Mouse (Mus musculus) testis, postnatal 14 days (tissue): ENCODE measurements around the gene Eva1c.
A peak's percentile ranks its signal among the peaks of the same experiment; 100 is the strongest.
"Not testable (repeated sequence)": the region's sequence is repeated elsewhere in the genome, so short reads cannot be mapped to it uniquely, and the experiment has no call there.

Experiments
- DNase-seq: peaks from one replicate; pipeline ENCODE4 v3.0.0; 2021; ENCODE audit warnings: low spot score

Gene Eva1c

DNA sequence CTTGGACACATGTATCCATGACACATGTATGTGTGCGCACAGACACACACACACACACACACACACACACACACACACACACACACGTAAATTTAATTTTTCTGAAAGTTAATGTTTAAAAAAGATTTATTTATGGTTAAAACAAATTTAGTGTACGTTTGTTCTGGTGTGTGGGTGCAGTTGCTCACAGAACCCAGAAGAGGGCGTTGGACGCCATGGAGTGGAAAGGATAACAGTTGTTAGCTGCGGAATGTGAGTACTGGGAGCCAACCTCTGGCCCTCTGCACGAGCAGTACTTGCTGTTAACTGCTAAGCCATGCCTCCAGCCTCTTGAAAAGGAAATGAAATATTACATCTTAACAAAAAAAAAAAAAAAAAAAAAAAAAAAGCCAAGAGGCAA lies at the start of gene Eva1c:
Eva1c (plus strand) TSS at position 263 of the 400 bp plus-strand sequence.
- DNase-seq, result no peak

DNA sequence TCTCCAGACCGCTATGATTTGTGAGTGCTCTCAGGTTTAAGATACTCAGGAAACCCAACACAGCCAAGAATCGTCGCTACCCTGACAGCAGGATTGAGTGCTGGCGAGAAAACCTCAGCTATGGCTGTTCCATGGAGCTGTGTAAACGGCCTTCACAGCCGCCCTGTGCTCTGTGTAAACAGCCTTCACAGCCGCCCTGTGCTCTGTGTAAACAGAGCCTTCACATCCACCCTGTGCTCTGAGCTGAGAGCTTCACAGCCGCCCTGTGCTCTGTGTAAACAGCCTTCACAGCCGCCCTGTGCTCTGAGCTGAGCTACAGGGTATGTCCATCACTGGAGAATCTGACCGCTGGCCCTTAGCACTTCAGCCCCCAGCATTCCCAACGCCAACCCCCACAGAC lies 46.7 kb upstream of the Eva1c start:
- DNase-seq, result no peak

DNA sequence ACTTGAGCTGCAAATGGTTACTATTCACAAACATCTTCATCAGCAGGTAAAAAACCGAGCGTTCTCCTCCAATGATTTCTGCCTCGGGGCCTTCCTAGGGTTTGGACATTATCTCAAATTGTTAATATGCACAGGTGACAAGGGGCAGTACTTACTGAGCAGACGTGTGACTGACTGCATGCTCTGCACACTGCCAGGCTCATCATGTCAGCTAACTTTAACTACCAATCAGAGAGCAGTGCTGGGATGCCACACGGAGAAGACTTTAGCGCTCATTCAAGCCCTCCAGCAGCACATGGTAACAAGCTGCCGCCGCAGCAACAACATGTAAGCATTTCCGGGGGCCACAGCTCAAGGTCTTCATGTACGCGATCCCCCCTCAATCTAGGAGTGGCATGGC lies 43.2 kb upstream of the Eva1c start:
- DNase-seq, result no peak

DNA sequence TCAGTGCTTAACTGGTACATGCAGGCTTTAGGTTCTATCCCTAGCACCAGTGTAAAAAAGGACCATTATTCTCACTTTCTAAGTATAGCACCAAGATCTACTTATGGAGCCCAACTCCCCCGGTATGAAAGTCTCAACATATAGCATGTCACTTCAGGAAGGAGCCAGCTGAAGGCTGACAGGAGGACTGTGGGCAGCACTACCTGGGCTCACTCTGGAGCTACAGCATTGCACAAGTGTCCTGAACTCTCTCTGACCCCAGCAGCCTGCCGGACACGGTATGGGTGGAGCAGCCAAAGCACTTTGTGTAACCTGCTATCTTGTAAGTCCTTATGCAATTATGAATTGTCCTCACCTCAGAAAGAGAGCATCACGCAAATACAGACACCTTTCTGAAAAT lies 41.3 kb upstream of the Eva1c start:
- DNase-seq, result no peak

DNA sequence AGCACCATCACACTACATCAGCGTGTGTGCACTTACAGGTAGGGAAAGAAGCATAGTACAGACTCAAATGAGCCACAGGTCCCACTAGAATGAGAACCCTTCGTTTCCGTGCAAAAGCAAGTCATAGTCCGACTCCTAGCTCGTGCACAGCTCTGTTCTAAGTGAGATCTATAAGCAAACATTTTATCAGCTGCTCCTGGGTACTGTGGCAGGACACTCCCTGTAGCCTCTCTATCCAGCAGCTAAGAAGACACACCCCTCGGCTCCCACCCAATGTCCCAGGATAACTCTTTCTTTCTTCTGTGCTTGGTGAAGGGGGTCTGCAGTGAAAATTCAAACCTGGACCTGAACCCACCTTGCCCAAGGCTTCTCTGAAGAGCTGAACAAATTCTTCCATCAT lies 37.9 kb upstream of the Eva1c start:
- DNase-seq, result no peak

DNA sequence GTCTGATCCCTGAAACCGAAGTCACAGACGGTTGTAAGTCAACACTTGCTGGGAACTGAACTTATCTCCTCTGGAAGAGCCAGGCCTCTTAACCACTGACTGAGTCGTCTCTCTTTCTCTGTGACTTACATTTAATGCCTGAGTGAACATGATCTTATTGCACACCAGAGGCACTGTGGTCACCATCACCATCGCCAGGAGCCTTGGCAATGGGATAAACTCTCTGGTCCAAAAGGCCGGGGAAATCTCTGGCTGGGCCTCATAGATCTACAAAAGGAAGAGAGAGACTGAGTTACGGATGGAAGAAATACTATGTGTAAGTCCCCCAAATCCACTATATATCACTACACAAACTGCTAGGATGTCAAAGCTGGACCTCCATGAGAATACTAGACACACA lies 35.6 kb upstream of the Eva1c start:
- DNase-seq, result no peak

DNA sequence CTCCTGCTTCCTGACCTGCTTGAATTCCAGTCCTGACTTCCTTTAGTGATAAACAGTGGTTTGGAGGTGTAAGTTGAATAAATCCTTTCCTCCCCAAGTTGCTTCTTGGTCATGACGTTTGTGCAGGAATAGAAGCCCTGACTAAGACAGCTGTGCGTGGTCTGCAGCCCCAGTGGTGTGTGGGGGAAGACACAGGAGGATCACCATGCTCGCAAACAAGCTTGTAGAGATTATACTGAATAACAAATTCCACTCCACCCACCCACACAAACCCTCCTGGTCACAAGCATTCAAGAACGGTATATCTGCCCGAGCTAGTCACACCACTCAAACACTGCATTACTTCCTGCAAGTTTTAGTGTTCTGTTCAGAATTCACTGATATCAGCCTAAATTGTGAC lies 34.5 kb upstream of the Eva1c start:
- DNase-seq, result no peak

DNA sequence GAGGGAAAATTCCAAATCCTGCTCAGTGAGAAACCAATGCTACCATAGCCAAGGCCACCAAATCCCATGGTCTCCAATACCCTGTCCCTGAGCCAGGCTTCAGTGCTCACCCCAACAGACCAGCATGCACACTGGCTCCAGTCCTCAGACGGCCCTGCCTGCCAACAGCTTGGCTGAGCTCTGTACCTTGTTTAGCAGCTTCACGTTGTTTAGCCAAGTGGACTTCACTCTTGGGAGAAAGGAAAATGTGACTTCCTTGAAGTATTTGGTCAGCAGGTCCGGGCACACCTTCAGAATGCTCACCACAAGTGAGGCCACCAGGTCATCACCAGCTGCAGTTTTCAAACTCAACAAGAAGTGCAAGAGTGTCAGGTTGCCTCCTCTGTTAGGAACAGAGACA lies 34.0 kb upstream of the Eva1c start:
- DNase-seq, result no peak

DNA sequence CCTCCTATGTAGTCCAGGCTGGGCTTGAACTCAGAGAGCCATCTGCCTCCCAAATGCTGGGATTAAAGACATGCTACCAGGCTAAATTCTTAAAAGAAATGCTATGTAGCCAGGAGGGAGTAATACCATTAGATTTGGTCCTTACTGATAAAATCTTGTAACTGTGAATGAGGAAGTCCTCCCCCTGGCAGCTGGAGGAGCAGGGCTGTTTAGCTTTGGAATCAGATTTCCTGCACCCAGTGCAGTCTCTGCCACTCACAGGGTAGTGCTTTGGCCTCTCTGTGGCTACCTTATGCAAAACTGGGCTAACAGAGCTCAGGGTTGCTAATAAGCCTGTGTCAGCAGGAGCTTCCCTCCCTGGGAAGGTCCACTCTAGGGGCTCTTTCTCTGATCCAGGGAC lies 31.8 kb upstream of the Eva1c start:
- no peak for DNase-seq

DNA sequence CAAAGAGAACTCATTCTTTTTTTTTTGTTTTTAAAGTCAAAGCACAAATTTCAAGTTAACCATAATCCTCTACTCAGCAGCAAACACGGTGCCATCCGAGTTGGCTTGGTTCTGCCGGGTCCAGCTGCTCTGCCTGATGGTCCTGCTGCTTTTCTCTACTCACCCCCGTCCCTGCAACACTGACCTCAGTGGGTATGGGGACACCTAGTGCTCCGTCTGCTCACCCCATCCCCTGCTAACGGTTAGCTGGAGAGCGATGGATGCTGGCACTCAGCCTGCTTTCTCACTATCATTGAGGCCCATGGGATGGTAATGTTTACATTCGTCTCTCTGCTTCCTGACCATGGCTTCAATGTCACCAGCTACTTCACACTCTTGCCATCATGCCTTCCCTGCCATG lies 28.1 kb upstream of the Eva1c start:
- no peak for DNase-seq

DNA sequence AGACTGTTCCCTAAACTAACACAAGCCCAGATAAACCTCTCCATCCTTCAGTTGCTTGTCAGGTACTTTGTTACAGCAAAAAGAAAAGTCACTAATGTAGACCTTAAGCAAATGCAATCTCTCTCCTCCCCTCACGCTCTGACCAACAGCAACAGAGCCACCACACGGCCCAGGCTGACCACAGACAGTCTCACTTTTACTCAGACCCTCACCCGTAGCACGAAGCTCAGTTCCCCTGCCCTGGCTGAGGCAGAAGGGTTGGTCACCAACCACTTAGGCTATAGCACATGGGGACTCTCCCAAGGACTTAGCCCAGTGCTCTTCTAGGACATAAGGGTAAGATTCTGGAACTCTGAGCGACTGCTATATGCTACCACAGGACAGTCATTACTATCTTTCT lies 27.7 kb upstream of the Eva1c start:
- no peak for DNase-seq

DNA sequence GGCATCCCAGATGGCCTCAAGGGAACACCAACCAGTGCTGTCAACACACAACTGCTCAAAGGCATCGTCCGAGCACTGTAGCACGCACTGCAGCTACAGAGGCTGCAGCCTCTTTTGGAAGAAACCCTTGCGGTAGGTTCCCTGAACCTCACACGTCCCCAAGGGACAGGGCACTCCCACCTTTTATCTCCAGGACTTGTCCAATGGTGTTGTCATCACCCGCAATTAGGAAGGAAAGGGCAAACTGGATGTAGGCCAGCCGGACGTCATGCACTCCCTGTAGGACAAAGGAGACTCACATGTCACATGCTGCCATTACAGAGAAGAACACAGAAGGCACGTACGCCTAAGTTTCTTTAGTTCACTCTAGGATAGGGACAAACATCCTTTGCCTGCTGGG lies 26.7 kb upstream of the Eva1c start:
- DNase-seq, result no peak

DNA sequence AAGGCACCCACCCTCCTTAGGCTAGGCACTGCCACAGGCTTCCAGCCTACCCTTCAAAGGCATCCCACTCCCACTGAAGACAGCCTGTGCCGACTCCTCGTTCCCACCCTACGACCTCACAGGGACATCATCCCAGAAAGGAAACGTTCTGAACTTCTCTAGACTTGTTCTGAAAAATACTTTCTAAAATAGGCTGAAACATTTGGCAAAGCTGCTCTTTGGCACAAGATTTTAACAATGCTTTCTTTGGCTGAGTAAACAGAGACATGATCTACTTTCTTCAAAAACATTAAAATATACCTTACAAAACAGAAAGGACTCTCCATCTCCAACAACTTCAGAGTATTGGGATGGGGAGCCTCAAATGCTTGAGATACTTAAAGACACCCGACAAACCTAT lies 25.3 kb upstream of the Eva1c start:
- peak; percentile 46 for DNase-seq

DNA sequence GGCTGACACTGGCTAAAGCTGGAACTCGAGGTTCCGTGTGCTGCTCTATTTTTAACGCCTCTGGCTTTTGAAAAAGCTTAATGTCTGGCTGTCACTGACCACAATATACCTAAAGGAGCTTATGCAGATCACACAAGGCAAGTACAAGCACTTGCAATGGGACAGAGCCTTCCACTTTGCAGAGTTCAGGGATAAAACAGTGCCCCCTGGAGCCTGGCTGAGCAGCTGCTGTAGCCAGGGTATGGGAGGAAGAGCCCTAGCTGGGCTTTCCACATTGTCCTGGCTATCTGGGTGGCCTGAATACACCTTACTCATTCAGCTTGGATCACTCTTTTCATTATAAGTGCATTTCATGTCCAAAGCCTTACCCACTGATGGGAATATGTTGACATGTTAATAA lies 24.6 kb upstream of the Eva1c start:
- DNase-seq, result no peak

DNA sequence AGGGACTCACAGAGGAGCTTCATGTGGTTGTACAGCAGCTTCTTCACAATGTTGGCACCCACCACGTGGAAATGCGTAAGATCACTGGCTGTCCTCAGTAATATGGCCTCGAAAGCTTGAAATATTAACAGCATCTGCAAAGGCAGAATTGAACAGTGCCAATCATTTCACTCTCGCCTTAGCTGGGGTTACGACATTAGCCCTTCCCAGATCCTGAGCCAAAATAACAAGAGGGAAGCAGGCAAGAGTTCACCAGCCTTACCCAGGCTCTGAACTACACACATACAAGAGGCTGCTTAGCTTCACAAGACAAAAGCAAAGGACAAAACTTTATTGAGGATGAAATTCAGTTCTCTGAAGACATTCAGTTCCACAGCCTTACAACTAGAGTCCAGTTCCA lies 22.1 kb upstream of the Eva1c start:
- DNase-seq, result no peak

DNA sequence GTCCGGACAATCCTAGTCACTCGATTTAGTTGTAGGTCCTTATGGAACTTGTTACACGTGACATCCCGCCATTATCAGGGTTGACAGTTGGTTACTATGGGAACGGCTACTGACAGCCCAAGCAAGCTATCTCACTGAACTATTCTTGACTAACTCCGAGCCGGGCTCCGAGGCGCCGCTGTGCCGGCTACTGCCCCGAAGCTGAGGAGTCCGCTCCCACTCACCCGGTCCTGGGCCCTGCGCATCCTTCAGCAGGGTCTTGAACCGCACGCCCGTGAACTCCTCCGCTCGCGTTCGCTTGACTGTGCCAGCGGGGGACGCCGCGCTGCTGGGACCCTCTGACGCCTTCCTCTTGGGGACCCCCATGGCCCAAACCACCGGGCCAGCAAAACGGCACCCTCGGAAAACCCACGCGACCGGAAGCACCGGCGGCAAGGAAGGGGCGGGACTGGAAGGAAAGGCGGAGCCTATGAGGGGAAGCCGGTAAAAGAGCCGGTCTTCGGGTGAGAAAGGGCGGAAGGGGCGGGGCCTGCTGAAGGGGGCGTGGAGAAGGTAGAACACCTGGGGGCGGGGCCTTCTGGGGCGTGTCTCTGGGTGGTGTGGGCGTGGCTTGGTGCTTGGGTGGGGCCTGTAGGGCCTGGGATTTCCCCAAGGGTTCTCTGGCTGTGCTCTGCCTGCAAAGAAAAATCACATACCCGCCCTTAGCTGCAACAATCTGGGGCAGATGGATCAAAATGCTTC lies 16.4 kb upstream of the Eva1c start, which contains the start of gene Urb1:
Urb1 (minus strand) TSS at position 439 of the 741 bp plus-strand sequence.
- peak; percentile 99 for DNase-seq

DNA sequence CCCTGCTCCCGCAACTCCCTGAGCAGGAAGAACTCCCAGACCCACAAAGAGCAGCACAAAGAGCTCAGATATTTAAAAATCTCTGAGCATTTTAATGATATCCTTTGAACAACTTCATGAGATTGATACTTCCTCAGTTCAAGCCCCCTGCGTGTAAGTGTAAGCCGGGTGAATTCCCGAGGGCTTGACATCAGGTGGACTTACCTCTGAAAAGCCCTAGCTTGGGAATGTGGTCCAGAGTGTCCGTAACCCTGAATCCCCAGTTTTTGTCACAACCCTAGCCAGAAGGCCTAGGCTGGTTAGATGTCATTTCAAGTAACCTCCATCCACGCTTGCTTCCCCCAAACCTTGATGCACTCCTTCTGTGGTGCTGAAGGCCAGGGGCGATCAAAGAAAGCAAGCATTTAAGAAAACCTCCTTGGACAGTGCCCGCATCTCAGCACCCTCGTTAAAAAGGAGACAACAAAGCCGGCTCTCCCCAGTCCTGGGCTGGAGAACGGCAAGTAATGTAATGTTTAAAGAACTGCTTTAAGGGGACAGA lies 15.7 kb upstream of the Eva1c start:
- no peak for DNase-seq

DNA sequence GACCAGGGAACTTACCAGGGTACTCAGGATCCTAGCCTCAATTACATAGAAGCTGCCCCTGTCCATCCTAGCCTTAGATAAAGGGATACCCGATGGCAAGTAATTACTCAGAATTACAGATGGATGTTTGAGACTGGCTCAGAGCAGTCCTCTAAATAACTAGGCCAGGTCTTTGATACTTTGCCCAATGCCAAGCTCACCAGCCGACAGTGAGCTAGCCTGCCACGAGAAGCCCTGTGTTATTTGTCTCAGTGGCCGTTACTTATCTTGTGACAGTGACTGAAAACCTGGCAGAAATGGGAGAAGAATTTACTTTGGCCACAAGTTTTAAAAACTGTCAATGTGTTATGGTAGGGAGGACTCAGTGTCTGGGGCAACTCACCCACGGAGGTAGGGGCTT lies 14.4 kb upstream of the Eva1c start:
- no peak for DNase-seq

DNA sequence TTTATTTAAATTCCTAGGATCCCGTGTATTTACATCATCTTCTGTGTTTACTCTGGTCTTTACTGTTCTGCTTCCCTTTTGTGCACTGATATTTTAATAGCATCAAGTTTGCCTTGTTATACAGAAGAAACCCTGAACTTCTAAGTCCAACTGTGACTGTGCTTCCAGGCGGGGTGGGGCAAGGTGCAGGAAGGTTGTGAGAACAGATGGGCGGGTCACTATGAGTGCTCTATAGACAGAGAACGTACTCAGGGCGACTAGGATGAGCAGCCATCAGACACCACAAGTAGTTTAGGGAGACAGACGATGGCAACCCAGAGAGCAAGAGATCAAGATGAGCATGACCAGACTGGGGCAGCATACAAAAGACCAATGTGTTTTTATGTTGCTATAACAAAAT lies 6.2 kb upstream of the Eva1c start:
- no peak for DNase-seq

DNA sequence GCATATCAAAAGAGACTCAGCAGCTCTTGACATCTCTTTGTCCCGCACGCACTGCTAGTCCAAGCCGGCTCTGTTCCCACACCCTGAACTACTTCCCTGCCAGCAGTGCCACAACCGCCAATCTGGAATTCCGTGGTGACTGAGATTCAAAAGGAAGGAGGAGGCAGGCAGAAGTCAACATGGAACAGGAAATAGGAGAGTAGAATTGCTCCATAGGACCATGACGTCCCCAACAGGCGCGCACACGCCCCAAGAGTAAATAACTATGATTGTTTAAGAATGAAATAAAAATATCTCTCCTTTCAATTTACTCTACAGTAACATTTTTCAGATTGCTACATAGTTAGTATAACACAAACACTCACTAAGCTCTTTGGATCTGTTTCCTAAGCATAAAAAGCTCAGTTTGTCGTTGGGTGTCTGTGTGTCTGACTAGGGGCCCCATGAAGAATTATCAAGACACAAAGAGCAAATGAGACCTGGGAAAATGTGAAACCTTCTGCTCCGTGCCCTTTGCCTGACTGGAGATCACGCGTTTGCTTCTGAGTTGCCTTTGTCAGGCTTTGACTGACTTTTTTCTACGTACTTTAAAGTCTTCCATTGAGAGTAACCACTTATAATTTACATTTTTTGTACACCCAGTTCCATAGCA lies 5.3 kb upstream of the Eva1c start:
- DNase-seq, result no peak

DNA sequence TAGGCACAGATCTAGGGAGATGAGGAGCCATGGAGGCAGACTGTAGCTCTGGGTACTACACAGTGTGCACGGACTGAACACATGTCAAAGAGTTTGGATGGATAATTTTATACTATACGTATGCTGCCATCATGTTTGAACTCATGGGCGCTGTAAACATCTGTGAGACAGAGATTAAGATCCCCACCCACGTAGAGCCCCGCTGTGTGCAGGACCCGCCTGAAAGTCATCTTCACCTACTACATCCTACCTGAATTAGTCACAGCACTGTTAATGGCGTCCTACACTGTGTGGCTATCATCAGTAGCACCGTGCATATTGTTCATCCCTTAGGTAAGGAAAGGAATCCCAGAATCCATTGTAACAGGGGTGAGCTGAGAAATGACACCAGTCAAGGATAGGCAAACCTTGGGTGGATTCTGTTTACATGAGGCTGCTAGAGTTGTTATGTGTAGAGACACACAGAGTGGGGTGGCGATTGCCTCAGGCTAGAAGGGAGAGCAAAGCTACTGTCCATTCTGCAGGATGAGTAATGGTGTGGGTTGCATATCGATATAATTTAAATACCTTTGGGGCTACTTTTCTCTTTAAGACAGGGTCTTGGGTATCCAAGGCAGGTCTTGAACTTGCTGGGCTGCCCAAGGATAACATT lies 4.1 kb upstream of the Eva1c start:
- no peak for DNase-seq

DNA sequence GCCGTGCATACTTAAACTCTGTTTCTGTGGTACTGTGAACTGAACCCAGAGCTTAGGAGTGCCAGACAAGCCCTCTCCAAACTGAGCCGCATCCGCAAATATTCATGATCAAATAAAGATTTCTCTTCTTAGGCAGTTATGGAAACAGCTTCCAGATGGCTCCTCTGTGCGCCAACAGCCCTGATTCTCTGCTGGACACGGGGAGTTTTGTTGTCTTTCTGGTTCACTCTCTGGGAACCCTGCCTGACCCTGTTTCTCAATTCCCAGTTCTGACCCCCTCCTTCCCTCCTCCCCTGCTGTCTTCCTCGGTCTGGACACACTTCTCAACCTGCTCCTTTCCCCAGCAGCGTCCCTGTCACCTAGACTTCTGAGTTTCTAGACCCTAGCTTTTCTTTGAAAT lies 3.5 kb upstream of the Eva1c start:
- DNase-seq, result no peak

DNA sequence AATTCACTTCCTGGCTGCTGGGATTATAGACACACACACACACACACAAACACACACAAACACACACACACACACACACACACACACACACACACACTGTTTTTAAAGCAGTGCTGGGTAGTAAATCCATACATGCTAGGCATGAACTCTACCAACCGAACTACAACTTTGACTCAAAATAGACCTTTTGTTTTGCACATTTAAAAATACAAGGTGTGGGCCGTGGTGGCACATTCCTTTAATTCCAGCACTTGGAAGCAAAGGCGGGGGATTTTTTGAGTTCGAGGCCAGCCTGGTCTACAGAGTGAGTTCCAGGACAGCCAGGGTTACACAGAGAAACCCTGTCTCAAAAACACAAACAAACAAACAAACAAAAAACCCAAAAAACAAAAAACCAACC lies 2.5 kb upstream of the Eva1c start:
- not testable (repeated sequence) for DNase-seq
